21 mouse cellular contexts compared by ENCODE assay signal in genomic region chr11:54894589-54894988, GRCm38 (mm10). TPM values are rescaled to one million over a fixed set of nuclear protein-coding genes. Genes with fewer than 3 reads are reported as not detected.
DNase-seq lines count a peak whose midpoint lies in the region; ATAC-seq and TF ChIP-seq lines count a peak whose summit lies in the region.
"Had no signal": no experiment of that assay in that cellular context is flagged by ENCODE, and none has a peak within 500 bp of the region (broad histone marks: within the 10 kb centered on the region; RNA-seq: fewer than 3 reads in every experiment).

No protein-coding gene starts in this region.

- no peaks in the 10 kb centered on the region for H3K36me3 ChIP-seq in kidney, embryonic 15.5 days
- no peaks in the 10 kb centered on the region for H3K36me3 ChIP-seq in intestine, postnatal 0 days (ENCODE audit: control insufficient read depth, insufficient read depth)
- H3K36me3 ChIP-seq in limb, embryonic 10.5 days, result no peaks in the 10 kb centered on the region
- H3K36me3 ChIP-seq: embryonic facial prominence, embryonic 15.5 days; forebrain, embryonic 10.5 days; forebrain, embryonic 15.5 days; hindbrain, embryonic 10.5 days had no signal

- WGBS in kidney, embryonic 15.5 days, result 42% methylated on average over 9 of the region's 9 CpGs
- WGBS in intestine, postnatal 0 days, result 39% methylated on average over 9 of the region's 9 CpGs
- 54% methylated on average over 9 of the region's 9 CpGs for WGBS in limb, embryonic 10.5 days

- no peaks in the 10 kb centered on the region for H3K9me3 ChIP-seq in kidney, embryonic 15.5 days (replicated peaks)
- no peaks in the 10 kb centered on the region for H3K9me3 ChIP-seq in intestine, postnatal 0 days (ENCODE audit: control insufficient read depth)
- H3K9me3 ChIP-seq in limb, embryonic 10.5 days (replicated peaks), result no peaks in the 10 kb centered on the region
- H3K9me3 ChIP-seq: embryonic facial prominence, embryonic 15.5 days; forebrain, embryonic 10.5 days; forebrain, embryonic 15.5 days; hindbrain, embryonic 10.5 days had no signal

- peak; percentile 66 for DNase-seq in kidney, adult 18-20 months
- peak; percentile 55 for DNase-seq in kidney, postnatal 10 days
- DNase-seq in yolk sac, embryonic 10.5 days (ENCODE audit: low spot score), result peak; percentile 81
- no peak for DNase-seq in limb, embryonic 10.5 days (ENCODE audit: low spot score)
- no peak for DNase-seq in retina, embryonic 14.5 days (ENCODE audit: low spot score)
- DNase-seq: adrenal gland, adult 8-10 months; adrenal gland, postnatal 36 days; cerebellum, adult 2 months; cerebellum, postnatal 10 days; gastrocnemius, postnatal 36 days; heart, adult 2 months had no signal

- H3K4me3 ChIP-seq in kidney, embryonic 15.5 days (replicated peaks), result no peak overlapping the region
- H3K4me3 ChIP-seq in intestine, postnatal 0 days (ENCODE audit: low read depth, low read length), result no peak overlapping the region
- H3K4me3 ChIP-seq in limb, embryonic 10.5 days, result no peak overlapping the region
- H3K4me3 ChIP-seq: embryonic facial prominence, embryonic 15.5 days; erythroblast, embryonic 14.5 days; forebrain, embryonic 10.5 days; forebrain, embryonic 15.5 days; heart, adult 2 months; hindbrain, embryonic 10.5 days had no signal

- no peaks in the 10 kb centered on the region for H3K27me3 ChIP-seq in kidney, embryonic 15.5 days
- no peaks in the 10 kb centered on the region for H3K27me3 ChIP-seq in intestine, postnatal 0 days (replicated peaks; ENCODE audit: control insufficient read depth, insufficient read depth, low read length)
- H3K27me3 ChIP-seq in limb, embryonic 10.5 days (ENCODE audit: low read depth, poor library complexity, severe bottlenecking), result peaks cover 23% of the 10 kb centered on the region; the same call in 1 of the 2 replicates
- H3K27me3 ChIP-seq: CH12.LX; embryonic facial prominence, embryonic 15.5 days; forebrain, embryonic 15.5 days had no signal

- no peak overlapping the region for H3K9ac ChIP-seq in kidney, embryonic 15.5 days
- no peak overlapping the region for H3K9ac ChIP-seq in intestine, postnatal 0 days (ENCODE audit: low read depth, low read length)
- H3K9ac ChIP-seq: embryonic facial prominence, embryonic 15.5 days; forebrain, embryonic 15.5 days; hindbrain, embryonic 14.5 days had no signal

- no peaks in the 10 kb centered on the region for H3K4me1 ChIP-seq in kidney, embryonic 15.5 days
- H3K4me1 ChIP-seq in intestine, postnatal 0 days (replicated peaks; ENCODE audit: control insufficient read depth, insufficient read depth, low read length), result no peaks in the 10 kb centered on the region
- peaks cover 6% of the 10 kb centered on the region; the same call in 1 of the 2 replicates for H3K4me1 ChIP-seq in limb, embryonic 10.5 days
- H3K4me1 ChIP-seq: embryonic facial prominence, embryonic 15.5 days; forebrain, embryonic 15.5 days had no signal

- no peak for TF ChIP-seq CTCF in intestine, postnatal 0 days (IDR thresholded peaks at IDR 0.05; ENCODE audit: low read depth)

- ATAC-seq in kidney, embryonic 15.5 days (replicated peaks; ENCODE audit: low FRiP score), result no peak
- peak; percentile 72 for ATAC-seq in intestine, postnatal 0 days
- ATAC-seq: forebrain, embryonic 15.5 days had no signal

- H3K4me2 ChIP-seq in kidney, embryonic 15.5 days, result no peak overlapping the region
- no peak overlapping the region for H3K4me2 ChIP-seq in intestine, postnatal 0 days (replicated peaks; ENCODE audit: low read depth)
- H3K4me2 ChIP-seq: embryonic facial prominence, embryonic 15.5 days; forebrain, embryonic 15.5 days; heart, embryonic 11.5 days; hindbrain, embryonic 14.5 days had no signal

- H3K27ac ChIP-seq in kidney, embryonic 15.5 days, result no peak overlapping the region
- peak overlapping the region; percentile 75 for H3K27ac ChIP-seq in intestine, postnatal 0 days (ENCODE audit: low read depth, low read length)
- H3K27ac ChIP-seq in limb, embryonic 10.5 days, result no peak overlapping the region
- H3K27ac ChIP-seq: embryonic facial prominence, embryonic 15.5 days; forebrain, embryonic 10.5 days; forebrain, embryonic 15.5 days; heart, adult 2 months; hindbrain, embryonic 10.5 days; hindbrain, embryonic 14.5 days had no signal

RNA-seq across cellular contexts. Expression of gene Gpx3, which starts 7.7 kb away (rescaled TPM):
- 156 and 157 TPM in 2 replicates for polyA plus RNA-seq in kidney, embryonic 15.5 days (2015; fragmentation: Nextera tagmentation; extraction: Ambion mirVana)
- polyA plus RNA-seq in intestine, postnatal 0 days (2015; fragmentation: Nextera tagmentation; extraction: Ambion mirVana), result 6,664 and 6,785 TPM in 2 replicates
- 52.0 and 60.7 TPM in 2 replicates for polyA plus RNA-seq in limb, embryonic 10.5 days (2016; fragmentation: Nextera tagmentation; extraction: Ambion mirVana)

RNA-seq across cellular contexts. Expression of gene Hint1, which starts 28.4 kb away (rescaled TPM):
- polyA plus RNA-seq in kidney, embryonic 15.5 days (2015; fragmentation: Nextera tagmentation; extraction: Ambion mirVana), result 683 and 778 TPM in 2 replicates
- 1,016 and 1,041 TPM in 2 replicates for polyA plus RNA-seq in intestine, postnatal 0 days (2015; fragmentation: Nextera tagmentation; extraction: Ambion mirVana)
- 550 and 645 TPM in 2 replicates for polyA plus RNA-seq in limb, embryonic 10.5 days (2016; fragmentation: Nextera tagmentation; extraction: Ambion mirVana)

RNA-seq across cellular contexts. Expression of gene Lyrm7, which starts 33.9 kb away (rescaled TPM):
- 5.3 and 8.6 TPM in 2 replicates for polyA plus RNA-seq in kidney, embryonic 15.5 days (2015; fragmentation: Nextera tagmentation; extraction: Ambion mirVana)
- polyA plus RNA-seq in intestine, postnatal 0 days (2015; fragmentation: Nextera tagmentation; extraction: Ambion mirVana), result 2.7 and 5.8 TPM in 2 replicates
- polyA plus RNA-seq in limb, embryonic 10.5 days (2016; fragmentation: Nextera tagmentation; extraction: Ambion mirVana), result 6.5 and 7.9 TPM in 2 replicates
- polyA plus RNA-seq: erythroblast, embryonic 14.5 days had no signal

Comparison
In these comparisons a context has a peak if more than half of its experiments do, and no peak if none do; other contexts are left out.
1. DNase-seq: peak in kidney, adult 18-20 months (single experiment), kidney, postnatal 10 days (single experiment) and yolk sac, embryonic 10.5 days (single experiment); none in limb, embryonic 10.5 days (single experiment) and retina, embryonic 14.5 days (single experiment).
2. RNA of gene Gpx3, which starts 7.7 kb away (polyA plus RNA-seq): 6,664 to 6,785 TPM in intestine, postnatal 0 days; 156 to 157 TPM in kidney, embryonic 15.5 days and 52.0 to 60.7 TPM in limb, embryonic 10.5 days; every median in the first group is over 10 times any median in the second.